ENCODE assay signal across 21 mouse cellular contexts in the genomic region with DNA sequence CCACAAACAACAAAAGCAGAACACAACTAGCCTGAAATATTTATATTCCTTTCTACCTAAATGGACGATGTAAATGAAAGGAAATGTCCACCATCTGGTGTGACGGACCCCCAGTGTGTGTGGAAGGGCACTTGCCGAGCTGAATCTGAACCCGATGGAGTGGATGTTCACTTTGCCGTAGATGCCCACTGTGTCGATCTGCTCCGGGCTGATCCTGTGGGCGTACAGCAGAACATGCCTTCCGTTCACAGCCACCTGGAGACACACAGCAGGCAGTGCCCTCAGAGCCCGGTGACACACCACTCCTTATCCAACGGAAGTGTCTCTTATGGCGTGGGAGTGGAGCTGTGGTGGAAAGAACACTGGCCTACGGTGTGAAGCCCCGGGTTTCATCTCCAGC. TPM values are rescaled to one million over a fixed set of nuclear protein-coding genes. Genes with fewer than 3 reads are reported as not detected.
DNase-seq lines count a peak whose midpoint lies in the region; ATAC-seq and TF ChIP-seq lines count a peak whose summit lies in the region.
"Had no signal": no experiment of that assay in that cellular context is flagged by ENCODE, and none has a peak within 500 bp of the region (broad histone marks: within the 10 kb centered on the region; RNA-seq: fewer than 3 reads in every experiment).

No protein-coding gene starts in this region.

- no peak overlapping the region for H3ac ChIP-seq in myocyte (ENCODE audit: control insufficient read depth, insufficient read length)

- no peaks in the 10 kb centered on the region for H3K27me3 ChIP-seq in myocyte (ENCODE audit: control insufficient read depth, insufficient read depth, insufficient read length)
- H3K27me3 ChIP-seq: CH12.LX; embryonic facial prominence, embryonic 12.5 days; forebrain, embryonic 12.5 days; heart, embryonic 13.5 days; Patski had no signal

- H3K4me2 ChIP-seq in myocyte (ENCODE audit: low read depth), result no peak overlapping the region
- H3K4me2 ChIP-seq: embryonic facial prominence, embryonic 12.5 days; forebrain, embryonic 12.5 days; heart, embryonic 13.5 days had no signal

- DNase-seq in cerebellum, postnatal 10 days, result no peak
- DNase-seq in cerebellum, adult 18-20 months, result peak; percentile 42 to 50
- peak; percentile 63 for DNase-seq in cerebellum, adult 9-11 months
- no peak for DNase-seq in heart, adult 9 months (ENCODE audit: low spot score in 2 of 2)
- no peak for DNase-seq in frontal cortex, postnatal 14 days (ENCODE audit: low spot score in 2 of 2)
- DNase-seq: adrenal gland, postnatal 25 days; gastrocnemius, adult 2 months; gastrocnemius, postnatal 25 days; heart, postnatal 36 days; kidney, adult 11 months; kidney, adult 9 months had no signal

- H3K36me3 ChIP-seq in myocyte (ENCODE audit: control insufficient read depth, insufficient read depth), result peaks cover 21% of the 10 kb centered on the region
- H3K36me3 ChIP-seq: forebrain, embryonic 12.5 days had no signal

- TF ChIP-seq POLR2A in myocyte (IDR thresholded peaks at IDR 0.05; ENCODE audit: insufficient read length, low read depth), result no peak

- no peak overlapping the region for H3K4me3 ChIP-seq in myocyte
- H3K4me3 ChIP-seq: embryonic facial prominence, embryonic 12.5 days; forebrain, embryonic 12.5 days; gastrocnemius, adult 2 months; heart, embryonic 13.5 days had no signal

- no peaks in the 10 kb centered on the region for H3K79me2 ChIP-seq in myocyte (ENCODE audit: control insufficient read depth, insufficient read depth)

- ATAC-seq in cerebellum, adult (ENCODE audit: insufficient number of reproducible peaks, low FRiP score, low TSS enrichment), result peak; percentile 67
- ATAC-seq: activated CD4-positive, CD25-positive, alpha-beta regulatory T cell, adult 4 months; forebrain, embryonic 16.5 days; hindbrain, embryonic 16.5 days; Patski had no signal

TF ChIP-seq in myocyte, 11 proteins besides CTCF, POLR2A, EP300 and RAD21:
- TF ChIP-seq SRF (IDR thresholded peaks at IDR 0.05; ENCODE audit: control insufficient read depth, insufficient read length, low read depth) (no peak), POLR2AphosphoS2 (IDR thresholded peaks at IDR 0.05; ENCODE audit: insufficient read length, low read depth) (peak; percentile 22)

RNA-seq across cellular contexts. Expression of gene Lgals8, which starts 11.6 kb away (rescaled TPM):
- polyA plus RNA-seq in myocyte (2012; fragmentation: generic; extraction: Trizol), result 27.7 TPM

RNA-seq across cellular contexts. Expression of gene Heatr1, which starts 58.3 kb away (rescaled TPM):
- polyA plus RNA-seq in myocyte (2012; fragmentation: generic; extraction: Trizol), result 23.6 TPM

Comparison
In these comparisons a context has a peak if more than half of its experiments do, and no peak if none do; other contexts are left out.
1. DNase-seq: peak in cerebellum, adult 18-20 months (2 of 2) and cerebellum, adult 9-11 months (single experiment); none in cerebellum, postnatal 10 days (0 of 2), heart, adult 9 months (0 of 2) and frontal cortex, postnatal 14 days (0 of 2).